Mouse (Mus musculus) midbrain, embryonic 12.5 days (tissue): ENCODE results near the gene Ets1. TPM values are rescaled to one million over a fixed set of nuclear protein-coding genes. Genes with fewer than 3 reads are reported as not detected.

Experiments
- ATAC-seq: fragments of 200-750 bp; cut with Nextera tagmentation; 2 replicates; pipeline ENCODE4 v1.8.0; 2017; ENCODE audit warnings: low read depth, moderate TSS enrichment, moderate library complexity; ENCODE audit not compliant: low FRiP score
- H3K27ac ChIP-seq: fragments of 300-500 bp; sonication (generic); replicated peaks from 2 replicates; pipeline ENCODE4 v1.5.1; 2016; ENCODE audit warnings: mild to moderate bottlenecking
- H3K27me3 ChIP-seq: fragments of 300-500 bp; sonication (generic); 2 replicates; pipeline ENCODE4 v1.6.1; 2016; ENCODE audit warnings: mild to moderate bottlenecking
- H3K36me3 ChIP-seq: fragments of 300-500 bp; sonication (generic); 2 replicates; pipeline ENCODE4 v1.6.1; 2016
- H3K4me1 ChIP-seq: fragments of 300-500 bp; sonication (generic); 2 replicates; pipeline ENCODE4 v1.6.1; 2016
- H3K4me2 ChIP-seq: fragments of 300-500 bp; sonication (generic); replicated peaks from 2 replicates; pipeline ENCODE4 v1.6.1; 2016; ENCODE audit warnings: mild to moderate bottlenecking, moderate library complexity
- H3K4me3 ChIP-seq: fragments of 300-500 bp; sonication (generic); 2 replicates; pipeline ENCODE4 v1.5.1; 2016; ENCODE audit warnings: mild to moderate bottlenecking
- H3K9ac ChIP-seq: fragments of 300-500 bp; sonication (generic); replicated peaks from 2 replicates; pipeline ENCODE4 v1.6.1; 2016; ENCODE audit warnings: mild to moderate bottlenecking, moderate library complexity
- H3K9me3 ChIP-seq: fragments of 300-500 bp; sonication (generic); 2 replicates; pipeline ENCODE4 v1.6.1; 2016; ENCODE audit warnings: mild to moderate bottlenecking
- WGBS: fragments of 180-500 bp; shearing (Covaris S2); methylation state at CpG from one replicate; pipeline ENCODE4 v1.1.7; 2016; 5-methylcytosine and 5-hydroxymethylcytosine counted together
- polyA plus RNA-seq: library from polyadenylated mRNA; unstranded; fragments of >200 nt; fragmentation: Nextera tagmentation; extraction: Ambion mirVana; gene quantifications from 2 replicates; pipeline ENCODE4 v1.2.1, GENCODE M21; 2016

The Ets1 gene
- polyA plus RNA-seq, 1 experiment from 2014 or later = 26.3 TPM

DNA sequence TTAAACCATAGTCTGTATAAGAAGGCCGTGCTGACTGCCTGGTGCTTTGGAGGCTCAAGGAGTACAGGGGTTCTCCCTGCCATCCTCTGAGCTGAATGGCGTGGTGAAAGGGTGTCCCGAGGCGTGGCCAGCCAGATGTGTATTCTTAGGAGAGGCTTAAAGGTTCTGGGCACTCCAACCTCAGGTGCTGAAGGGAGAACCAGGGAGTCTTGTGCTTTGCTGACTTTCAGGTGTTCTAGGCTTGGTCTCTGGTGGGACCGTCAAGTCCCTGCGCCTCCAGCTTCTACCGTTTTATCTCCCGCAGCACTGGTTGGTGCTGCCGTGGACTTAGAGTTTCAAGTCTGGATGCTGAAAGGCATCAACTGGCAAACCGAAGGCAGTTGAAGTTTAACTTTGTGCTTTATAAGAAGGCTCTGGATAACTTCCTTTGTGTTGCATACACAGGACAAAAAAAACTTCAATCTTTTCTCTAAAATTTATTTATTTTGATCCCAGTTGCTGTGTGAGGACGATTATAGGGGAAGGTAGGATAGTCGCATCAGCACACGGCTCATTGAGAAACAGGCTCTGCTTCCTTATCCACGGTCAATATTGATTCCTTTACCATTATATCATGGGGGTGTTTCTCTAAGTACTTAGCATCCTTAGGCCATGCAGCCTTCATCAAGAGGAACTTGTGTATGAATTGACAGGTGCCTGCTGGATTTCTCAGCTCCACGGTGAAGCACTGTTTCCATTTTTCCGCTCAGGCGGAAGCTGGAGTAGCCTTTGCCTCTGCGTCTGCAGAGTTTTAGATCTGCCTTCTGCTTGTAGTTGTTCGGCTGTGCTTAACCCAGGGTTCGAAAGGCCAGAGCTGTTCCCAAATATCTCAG, 65.3 kb downstream of the Ets1 start:
- peaks cover 58% of the 10 kb centered on the region for H3K27me3 ChIP-seq
- no peaks in the 10 kb centered on the region for H3K9me3 ChIP-seq
- ATAC-seq = no peak
- H3K4me3 ChIP-seq = no peak overlapping the region
- H3K4me1 ChIP-seq = peaks cover 1% of the 10 kb centered on the region
- WGBS = 87% methylated on average over 20 of the region's 20 CpGs
- no peak overlapping the region for H3K4me2 ChIP-seq
- H3K27ac ChIP-seq = no peak overlapping the region
- H3K36me3 ChIP-seq = no peaks in the 10 kb centered on the region
- H3K9ac ChIP-seq = no peak overlapping the region

DNA sequence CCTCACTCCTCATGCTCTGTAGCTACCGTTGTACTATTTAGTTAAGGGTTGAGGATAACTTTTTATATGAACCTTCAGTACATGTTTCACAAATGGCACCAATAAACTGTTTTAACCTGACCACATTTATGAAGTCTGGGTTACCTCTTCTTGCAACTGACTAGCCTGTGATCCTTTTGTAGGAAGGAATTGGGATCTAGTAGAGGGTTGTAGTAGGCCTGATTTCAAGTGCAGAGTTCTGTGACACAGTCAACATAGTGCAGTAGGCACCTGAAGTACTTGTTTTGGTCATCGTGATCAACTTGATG, 65.9 kb downstream of the Ets1 start:
- 82% methylated on average over 2 of the region's 2 CpGs for WGBS
- ATAC-seq = no peak
- no peak overlapping the region for H3K27ac ChIP-seq
- no peaks in the 10 kb centered on the region for H3K9me3 ChIP-seq
- H3K4me1 ChIP-seq = no peaks in the 10 kb centered on the region
- no peak overlapping the region for H3K4me3 ChIP-seq
- no peak overlapping the region for H3K4me2 ChIP-seq
- H3K36me3 ChIP-seq = no peaks in the 10 kb centered on the region
- peaks cover 52% of the 10 kb centered on the region for H3K27me3 ChIP-seq
- H3K9ac ChIP-seq = no peak overlapping the region

DNA sequence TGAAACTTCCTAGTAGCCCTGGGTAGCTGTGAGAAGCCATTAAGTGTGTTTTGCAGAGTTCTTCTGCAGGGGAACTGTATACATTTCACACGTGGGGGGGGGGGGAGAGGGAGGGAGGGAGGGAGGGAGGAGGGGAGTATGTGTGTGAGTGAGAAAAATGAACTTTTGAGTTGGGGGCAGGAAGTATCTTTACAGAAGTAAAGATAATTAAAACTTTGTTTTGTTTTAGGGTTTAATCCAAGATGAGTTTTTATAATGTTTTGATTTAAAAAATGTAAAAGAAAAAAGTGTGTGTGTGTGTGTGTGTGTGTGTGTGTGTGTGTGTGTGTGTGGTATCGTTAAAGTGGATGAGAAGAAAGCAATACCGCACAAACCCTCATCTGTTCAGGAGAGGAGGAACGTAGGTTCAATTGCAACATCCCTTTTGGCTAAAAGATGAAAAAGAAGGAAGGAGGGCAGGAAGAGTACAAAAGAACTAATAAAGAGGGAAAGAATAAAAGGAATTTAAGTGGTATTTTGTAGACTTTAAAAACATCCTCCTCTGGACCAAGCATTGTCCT, 66.9 kb downstream of the Ets1 start:
- H3K27ac ChIP-seq = no peak overlapping the region
- no peak overlapping the region for H3K4me3 ChIP-seq
- H3K36me3 ChIP-seq = no peaks in the 10 kb centered on the region
- no peak for ATAC-seq
- 72% methylated on average over 4 of the region's 4 CpGs for WGBS
- H3K27me3 ChIP-seq = peaks cover 42% of the 10 kb centered on the region
- no peaks in the 10 kb centered on the region for H3K9me3 ChIP-seq
- no peak overlapping the region for H3K4me2 ChIP-seq
- no peak overlapping the region for H3K9ac ChIP-seq
- no peaks in the 10 kb centered on the region for H3K4me1 ChIP-seq

DNA sequence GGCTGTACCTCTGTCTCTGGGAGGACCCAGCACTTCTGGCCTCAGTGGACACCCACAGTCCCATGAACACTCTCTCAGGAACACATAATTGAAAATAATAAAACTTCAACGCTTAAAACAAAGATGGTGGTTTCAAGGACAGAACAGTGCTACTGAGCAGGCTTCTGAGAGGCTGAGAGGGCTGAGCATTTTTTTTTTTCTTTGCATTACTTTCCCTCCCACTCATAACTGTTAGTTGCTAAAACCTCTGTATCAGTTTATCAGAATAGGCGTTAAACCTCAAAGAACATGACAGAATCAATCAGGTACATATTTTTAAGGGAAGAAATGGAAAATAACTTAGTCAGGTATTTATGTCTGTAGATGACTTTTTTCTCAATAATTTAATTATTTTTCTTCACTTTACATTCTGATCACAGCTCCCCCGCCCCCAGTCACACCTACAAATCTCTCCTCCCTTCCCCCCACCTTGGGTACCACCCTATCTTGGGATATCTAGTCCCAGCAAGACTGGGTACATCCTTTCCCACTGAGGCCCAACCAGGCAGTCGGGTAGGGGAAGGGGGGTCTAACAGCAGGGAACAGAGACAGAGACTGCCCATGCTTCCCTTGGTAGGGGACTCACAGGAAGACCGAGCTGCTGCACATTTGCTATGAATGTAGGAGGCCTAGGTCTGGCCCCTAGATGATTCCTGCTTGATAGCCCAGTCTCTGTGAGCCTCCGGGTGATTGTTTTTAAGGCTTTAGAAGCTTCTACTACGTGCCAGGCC, 68.1 kb downstream of the Ets1 start:
- H3K9ac ChIP-seq = no peak overlapping the region
- 82% methylated on average over 7 of the region's 7 CpGs for WGBS

DNA sequence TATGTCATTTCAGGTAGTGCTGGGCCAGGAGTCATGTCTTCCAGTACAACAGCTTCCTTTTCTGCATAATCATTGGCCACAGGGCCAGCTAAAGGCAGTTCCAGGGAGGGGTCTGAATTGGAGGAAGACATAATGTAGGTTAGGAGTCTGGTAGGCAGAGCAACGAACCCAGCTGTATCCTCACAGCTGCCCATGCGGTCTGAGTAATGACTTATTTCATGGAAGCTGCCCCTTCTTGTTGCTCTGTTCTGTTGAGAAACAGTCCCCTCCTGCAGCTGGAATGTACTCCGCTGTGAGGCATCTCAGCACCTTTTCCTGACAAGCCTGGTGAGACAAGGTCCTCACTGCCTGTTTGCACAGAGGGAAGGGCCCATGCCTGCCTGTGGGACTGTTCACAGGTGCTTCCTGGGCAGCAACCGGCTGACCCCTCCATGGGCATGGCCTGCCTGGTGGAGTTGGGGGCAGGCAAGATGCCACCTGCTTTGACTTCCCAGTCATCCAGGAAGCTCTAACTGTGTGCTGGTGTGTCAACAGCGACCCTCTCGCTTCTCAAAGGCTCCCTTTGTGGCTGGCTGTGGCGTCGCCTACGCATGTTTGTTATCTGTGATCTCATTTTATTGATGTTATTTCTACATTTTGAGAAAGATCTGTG, 69.9 kb downstream of the Ets1 start:
- Histone ChIP-seq H3K27ac (no peak overlapping the region), H3K4me1 (no peaks in the 10 kb centered on the region), H3K9me3 (peaks cover 4% of the 10 kb centered on the region), H3K36me3 (no peaks in the 10 kb centered on the region), H3K4me3 (no peak overlapping the region), H3K4me2 (no peak overlapping the region), H3K9ac (no peak overlapping the region), H3K27me3 (peaks cover 28% of the 10 kb centered on the region; the same call in 1 of the 2 replicates)
- no peak for ATAC-seq
- 81% methylated on average over 9 of the region's 9 CpGs for WGBS

More for the DNA sequence above, 68.1 kb downstream of the Ets1 start:
- Histone ChIP-seq H3K36me3 (no peaks in the 10 kb centered on the region), H3K4me3 (no peak overlapping the region), H3K4me1 (no peaks in the 10 kb centered on the region), H3K27ac (no peak overlapping the region), H3K27me3 (peaks cover 34% of the 10 kb centered on the region), H3K9me3 (no peaks in the 10 kb centered on the region), H3K4me2 (no peak overlapping the region)
- no peak for ATAC-seq

- H3K4me1 ChIP-seq = no peaks in the 10 kb centered on the region
- H3K27ac ChIP-seq = no peak overlapping the region
- H3K27me3 ChIP-seq = peaks cover 23% of the 10 kb centered on the region; the same call in 1 of the 2 replicates
- H3K4me2 ChIP-seq = no peak overlapping the region
- ATAC-seq = no peak
- H3K9ac ChIP-seq = no peak overlapping the region
- no peaks in the 10 kb centered on the region for H3K36me3 ChIP-seq
- peaks cover 5% of the 10 kb centered on the region for H3K9me3 ChIP-seq
- 71% methylated on average over 3 of the region's 3 CpGs for WGBS
- H3K4me3 ChIP-seq = no peak overlapping the region
These were observed 71.4 kb downstream of the Ets1 start for GRCm38 (mm10) chr9:32707436-32707835.

DNA sequence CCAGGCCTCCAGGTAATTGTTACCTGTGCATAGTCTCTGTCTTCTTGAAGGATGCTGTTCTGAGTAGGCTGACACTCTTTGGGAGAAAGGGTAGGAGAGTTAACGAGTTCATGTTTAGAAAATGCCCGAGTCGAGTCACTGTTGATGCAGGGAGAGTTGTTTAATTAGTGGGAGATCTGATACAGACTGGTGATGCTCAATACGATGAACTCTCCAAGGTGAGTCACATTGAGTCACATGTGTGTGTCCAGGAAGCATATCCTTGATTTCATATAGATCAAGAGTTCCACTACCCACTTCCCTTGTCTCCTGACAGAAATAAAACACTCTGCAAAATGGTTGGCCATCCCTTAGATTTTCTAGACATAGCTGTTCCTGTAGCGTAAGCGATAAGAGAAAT, 72.5 kb downstream of the Ets1 start:
- ATAC-seq = no peak
- Histone ChIP-seq H3K27ac (no peak overlapping the region), H3K4me2 (no peak overlapping the region), H3K4me1 (no peaks in the 10 kb centered on the region), H3K9me3 (peaks cover 5% of the 10 kb centered on the region), H3K27me3 (peaks cover 20% of the 10 kb centered on the region; the same call in 1 of the 2 replicates), H3K4me3 (no peak overlapping the region), H3K9ac (no peak overlapping the region), H3K36me3 (no peaks in the 10 kb centered on the region)
- WGBS = 74% methylated on average over 6 of the region's 6 CpGs

GRCm38 (mm10) chr9:32709359-32709758, 73.3 kb downstream of the Ets1 start:
- Histone ChIP-seq H3K4me2 (no peak overlapping the region), H3K27ac (no peak overlapping the region), H3K36me3 (no peaks in the 10 kb centered on the region), H3K4me3 (no peak overlapping the region), H3K27me3 (peaks cover 27% of the 10 kb centered on the region), H3K9ac (no peak overlapping the region), H3K9me3 (peaks cover 5% of the 10 kb centered on the region), H3K4me1 (no peaks in the 10 kb centered on the region)
- no peak for ATAC-seq
- 37% methylated on average over 5 of the region's 5 CpGs for WGBS

GRCm38 (mm10) chr9:32709764-32710734, 74.0 kb downstream of the Ets1 start:
- ATAC-seq = no peak
- Histone ChIP-seq H3K4me2 (no peak overlapping the region), H3K9ac (no peak overlapping the region), H3K9me3 (peaks cover 5% of the 10 kb centered on the region), H3K27ac (no peak overlapping the region), H3K4me1 (no peaks in the 10 kb centered on the region), H3K4me3 (no peak overlapping the region), H3K27me3 (peaks cover 34% of the 10 kb centered on the region), H3K36me3 (no peaks in the 10 kb centered on the region)
- 82% methylated on average over 17 of the region's 17 CpGs for WGBS

GRCm38 (mm10) chr9:32710987-32711652, 75.1 kb downstream of the Ets1 start:
- H3K4me1 ChIP-seq = peaks cover 5% of the 10 kb centered on the region
- H3K9me3 ChIP-seq = peaks cover 5% of the 10 kb centered on the region
- no peak for ATAC-seq
- no peaks in the 10 kb centered on the region for H3K36me3 ChIP-seq
- no peak overlapping the region for H3K4me2 ChIP-seq
- H3K27ac ChIP-seq = no peak overlapping the region
- H3K27me3 ChIP-seq = peaks cover 28% of the 10 kb centered on the region
- H3K9ac ChIP-seq = no peak overlapping the region
- WGBS = 89% methylated on average over 12 of the region's 12 CpGs
- H3K4me3 ChIP-seq = no peak overlapping the region

DNA sequence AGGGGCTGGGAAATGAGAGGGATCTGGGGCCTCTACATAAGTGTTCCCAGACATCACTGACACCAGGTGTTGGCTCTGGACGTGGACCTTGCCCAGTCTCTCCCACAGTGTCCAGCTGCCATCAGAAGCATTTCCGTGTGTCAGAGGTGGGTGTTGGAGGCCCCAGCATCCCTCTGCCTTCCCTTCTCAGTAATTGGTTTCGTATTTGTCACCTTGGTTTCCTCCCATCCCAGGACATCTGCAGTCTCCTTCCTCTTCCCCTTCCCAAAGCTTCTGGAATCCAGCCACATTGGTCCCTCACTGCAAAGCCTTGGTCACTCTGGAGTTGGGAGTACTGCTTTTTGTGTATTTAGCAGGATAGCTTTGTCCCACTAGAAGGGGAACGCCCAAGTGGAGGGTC, 75.7 kb downstream of the Ets1 start:
- Histone ChIP-seq H3K36me3 (no peaks in the 10 kb centered on the region), H3K27me3 (peaks cover 26% of the 10 kb centered on the region), H3K4me2 (no peak overlapping the region), H3K27ac (no peak overlapping the region), H3K9ac (no peak overlapping the region), H3K9me3 (peaks cover 5% of the 10 kb centered on the region), H3K4me1 (peaks cover 8% of the 10 kb centered on the region), H3K4me3 (no peak overlapping the region)
- ATAC-seq = no peak
- WGBS = 85% methylated on average over 4 of the region's 4 CpGs
